Mouse (Mus musculus) neural tube, embryonic 12.5 days (tissue): ENCODE measurements at regions not wholly inside any gene's neighbourhood (a gene's known extent, or its start where the extent isn't known, plus 50 kb on each side); places are given as distances from the start of the nearest gene placed in this dataset.

ENCODE experiments used
- ATAC-seq: fragments of 200-750 bp; cut with Nextera tagmentation; 2 replicates; pipeline ENCODE4 v1.8.0; 2017; ENCODE audit warnings: low read depth, mild to moderate bottlenecking, moderate TSS enrichment, moderate library complexity; ENCODE audit not compliant: low FRiP score
- H3K27ac ChIP-seq: fragments of 300-500 bp; sonication (generic); 2 replicates; pipeline ENCODE4 v1.5.1; 2016
- H3K27me3 ChIP-seq: fragments of 300-500 bp; sonication (generic); replicated peaks from 2 replicates; pipeline ENCODE4 v1.6.1; 2016; ENCODE audit warnings: mild to moderate bottlenecking
- H3K36me3 ChIP-seq: fragments of 300-500 bp; sonication (generic); 2 replicates; pipeline ENCODE4 v1.6.1; 2016; ENCODE audit warnings: mild to moderate bottlenecking
- H3K4me1 ChIP-seq: fragments of 300-500 bp; sonication (generic); 2 replicates; pipeline ENCODE4 v1.6.1; 2016
- H3K4me2 ChIP-seq: fragments of 300-500 bp; sonication (generic); replicated peaks from 2 replicates; pipeline ENCODE4 v1.6.1; 2016; ENCODE audit warnings: mild to moderate bottlenecking
- H3K4me3 ChIP-seq: fragments of 300-500 bp; sonication (generic); 2 replicates; pipeline ENCODE4 v1.5.1; 2016
- H3K9ac ChIP-seq: fragments of 300-500 bp; sonication (generic); 2 replicates; pipeline ENCODE4 v1.6.1; 2016; ENCODE audit warnings: mild to moderate bottlenecking
- H3K9me3 ChIP-seq: fragments of 300-500 bp; sonication (generic); 2 replicates; pipeline ENCODE4 v1.6.1; 2016; ENCODE audit warnings: mild to moderate bottlenecking
- WGBS: fragments of 180-500 bp; shearing (Covaris S2); methylation state at CpG from one replicate; pipeline ENCODE4 v1.1.7; 2016; 5-methylcytosine and 5-hydroxymethylcytosine counted together

DNA sequence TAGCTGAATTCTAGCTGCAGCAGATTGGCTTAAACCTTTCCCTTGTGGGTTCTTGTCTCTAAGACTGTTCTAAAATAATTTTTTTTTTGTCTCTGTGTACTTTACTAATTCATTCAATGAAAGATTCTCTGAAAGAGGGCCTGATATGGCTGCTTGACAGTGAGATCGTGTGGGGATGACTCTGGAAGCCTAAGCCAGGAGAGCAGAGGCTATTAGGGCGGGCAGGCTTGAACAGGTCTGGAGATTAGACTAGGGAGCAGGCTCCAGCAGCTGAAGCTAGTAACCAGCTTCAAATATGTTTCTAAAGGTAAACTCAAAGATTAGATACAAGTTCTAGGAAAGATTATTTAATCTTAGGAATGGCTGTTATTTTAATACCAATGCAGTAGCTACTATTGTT is 491.9 kb downstream of the Plcl1 start:
- Histone ChIP-seq H3K9ac (no peak overlapping the region), H3K27me3 (no peaks in the 10 kb centered on the region), H3K4me2 (no peak overlapping the region), H3K9me3 (no peaks in the 10 kb centered on the region), H3K36me3 (no peaks in the 10 kb centered on the region), H3K27ac (no peak overlapping the region), H3K4me3 (no peak overlapping the region), H3K4me1 (no peaks in the 10 kb centered on the region)
- WGBS, result 78% methylated on average over 2 of the region's 2 CpGs
- ATAC-seq, result no peak

- H3K4me3 ChIP-seq, result no peak overlapping the region
- no peak overlapping the region for H3K27ac ChIP-seq
- no peaks in the 10 kb centered on the region for H3K27me3 ChIP-seq
- H3K9ac ChIP-seq, result no peak overlapping the region
- H3K4me1 ChIP-seq, result no peaks in the 10 kb centered on the region
- no peaks in the 10 kb centered on the region for H3K9me3 ChIP-seq
- ATAC-seq, result no peak
- WGBS, result 52% methylated on average over 3 of the region's 3 CpGs
- H3K36me3 ChIP-seq, result no peaks in the 10 kb centered on the region
- no peak overlapping the region for H3K4me2 ChIP-seq
Measured at GRCm38 (mm10) chr1:55898031-55898430, 492.3 kb downstream of the Plcl1 start.

- 89% methylated on average over 3 of the region's 3 CpGs for WGBS
- no peaks in the 10 kb centered on the region for H3K36me3 ChIP-seq
- H3K4me2 ChIP-seq, result no peak overlapping the region
- no peak overlapping the region for H3K9ac ChIP-seq
- no peak overlapping the region for H3K27ac ChIP-seq
- H3K9me3 ChIP-seq, result no peaks in the 10 kb centered on the region
- no peaks in the 10 kb centered on the region for H3K27me3 ChIP-seq
- H3K4me1 ChIP-seq, result no peaks in the 10 kb centered on the region
- ATAC-seq, result no peak
- no peak overlapping the region for H3K4me3 ChIP-seq
Measured at GRCm38 (mm10) chr1:55900033-55900432, 494.3 kb downstream of the Plcl1 start.

DNA sequence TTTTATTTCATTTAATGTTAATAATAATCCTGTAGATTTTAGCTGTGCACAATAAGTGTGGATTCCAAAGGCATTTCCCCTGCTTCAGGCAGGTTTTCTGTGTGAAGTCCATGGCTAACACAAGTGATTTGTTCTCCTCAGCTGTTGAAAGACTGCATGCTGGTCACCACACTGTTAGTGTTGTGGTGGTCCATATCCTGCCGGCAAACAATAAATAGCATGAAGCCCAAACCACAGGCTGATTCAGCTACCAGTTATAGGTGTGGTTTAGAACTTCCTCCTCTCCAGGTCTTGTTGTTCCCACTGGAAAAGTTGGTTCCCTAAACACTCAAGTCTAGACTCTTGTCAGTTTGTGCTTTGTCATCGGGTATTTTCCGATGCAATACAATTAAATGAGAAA is 497.5 kb downstream of the Plcl1 start:
- Histone ChIP-seq H3K27me3 (no peaks in the 10 kb centered on the region), H3K9ac (no peak overlapping the region), H3K9me3 (no peaks in the 10 kb centered on the region), H3K4me3 (no peak overlapping the region), H3K4me2 (no peak overlapping the region), H3K36me3 (no peaks in the 10 kb centered on the region), H3K4me1 (no peaks in the 10 kb centered on the region), H3K27ac (no peak overlapping the region)
- 89% methylated on average over 3 of the region's 3 CpGs for WGBS
- ATAC-seq, result no peak

GRCm38 (mm10) chr1:55904571-55904970 is 498.9 kb downstream of the Plcl1 start:
- Histone ChIP-seq H3K36me3 (no peaks in the 10 kb centered on the region), H3K27ac (no peak overlapping the region), H3K9me3 (no peaks in the 10 kb centered on the region), H3K4me2 (no peak overlapping the region), H3K27me3 (no peaks in the 10 kb centered on the region), H3K4me1 (no peaks in the 10 kb centered on the region), H3K9ac (no peak overlapping the region), H3K4me3 (no peak overlapping the region)
- no peak for ATAC-seq
- WGBS, result 86% methylated on average over 2 of the region's 2 CpGs

- H3K27ac ChIP-seq, result no peak overlapping the region
- no peaks in the 10 kb centered on the region for H3K4me1 ChIP-seq
- no peaks in the 10 kb centered on the region for H3K36me3 ChIP-seq
- ATAC-seq, result no peak
- WGBS, result 95% methylated on average over 4 of the region's 4 CpGs
- H3K4me2 ChIP-seq, result no peak overlapping the region
- H3K4me3 ChIP-seq, result no peak overlapping the region
- no peak overlapping the region for H3K9ac ChIP-seq
- H3K9me3 ChIP-seq, result no peaks in the 10 kb centered on the region
- no peaks in the 10 kb centered on the region for H3K27me3 ChIP-seq
Measured at GRCm38 (mm10) chr1:55905232-55905631, 499.5 kb downstream of the Plcl1 start.

DNA sequence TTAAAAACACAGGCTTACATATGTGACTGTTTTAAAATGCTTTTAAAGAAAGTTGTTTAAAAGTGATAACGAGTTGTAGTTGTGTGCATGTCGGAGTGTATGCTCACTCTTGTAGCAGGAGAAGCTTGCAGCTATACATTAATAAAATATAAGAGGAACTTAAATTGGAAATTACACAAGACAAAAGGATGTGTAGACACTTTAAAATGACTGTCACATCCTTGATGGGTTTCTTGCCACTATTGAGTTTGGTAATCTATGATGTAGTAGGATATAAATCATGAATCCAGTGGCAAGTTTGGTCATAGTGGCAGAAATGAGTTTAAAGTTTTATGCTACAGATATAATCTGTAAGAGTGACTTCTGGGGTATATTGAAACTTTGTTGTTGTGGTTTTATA is 504.3 kb downstream of the Plcl1 start:
- 93% methylated on average over 2 of the region's 2 CpGs for WGBS

DNA sequence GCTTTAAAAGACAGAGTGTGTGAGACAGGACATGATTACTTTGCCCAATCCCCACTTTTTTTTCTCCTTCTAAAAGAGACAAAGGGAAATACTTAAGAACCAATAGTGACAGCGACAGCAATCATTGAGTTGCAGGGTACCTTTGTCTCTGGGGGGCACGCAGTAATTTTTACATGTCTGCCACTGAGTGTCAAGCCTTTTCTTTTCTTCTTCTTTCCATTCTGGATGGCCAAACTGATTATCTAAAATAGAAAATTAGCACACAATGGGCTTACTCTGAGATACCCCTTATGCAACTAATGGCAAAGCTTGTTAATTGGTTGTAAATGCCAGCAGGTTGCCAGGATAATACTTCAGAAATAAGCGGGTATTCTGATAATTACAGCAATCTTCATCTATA is 508.6 kb downstream of the Plcl1 start:
- Histone ChIP-seq H3K36me3 (no peaks in the 10 kb centered on the region), H3K9me3 (no peaks in the 10 kb centered on the region), H3K27me3 (no peaks in the 10 kb centered on the region), H3K4me2 (no peak overlapping the region), H3K27ac (no peak overlapping the region), H3K9ac (no peak overlapping the region), H3K4me1 (no peaks in the 10 kb centered on the region), H3K4me3 (no peak overlapping the region)
- WGBS, result 40% methylated on average over 3 of the region's 3 CpGs
- no peak for ATAC-seq

More for the DNA sequence above, 504.3 kb downstream of the Plcl1 start:
- no peak for ATAC-seq
- H3K27ac ChIP-seq, result no peak overlapping the region
- H3K4me1 ChIP-seq, result no peaks in the 10 kb centered on the region
- H3K27me3 ChIP-seq, result no peaks in the 10 kb centered on the region
- H3K4me3 ChIP-seq, result no peak overlapping the region
- H3K9me3 ChIP-seq, result no peaks in the 10 kb centered on the region
- no peaks in the 10 kb centered on the region for H3K36me3 ChIP-seq
- no peak overlapping the region for H3K4me2 ChIP-seq
- H3K9ac ChIP-seq, result no peak overlapping the region

- no peak overlapping the region for H3K27ac ChIP-seq
- H3K9me3 ChIP-seq, result no peaks in the 10 kb centered on the region
- WGBS, result 61% methylated on average over 11 of the region's 11 CpGs
- no peaks in the 10 kb centered on the region for H3K27me3 ChIP-seq
- no peak overlapping the region for H3K4me3 ChIP-seq
- no peak overlapping the region for H3K4me2 ChIP-seq
- ATAC-seq, result no peak
- H3K36me3 ChIP-seq, result no peaks in the 10 kb centered on the region
- H3K9ac ChIP-seq, result no peak overlapping the region
- no peaks in the 10 kb centered on the region for H3K4me1 ChIP-seq
Measured at GRCm38 (mm10) chr1:55915940-55916339, 510.2 kb downstream of the Plcl1 start.

- H3K4me3 ChIP-seq, result no peak overlapping the region
- H3K36me3 ChIP-seq, result no peaks in the 10 kb centered on the region
- ATAC-seq, result no peak
- H3K4me2 ChIP-seq, result no peak overlapping the region
- H3K27ac ChIP-seq, result no peak overlapping the region
- H3K9ac ChIP-seq, result no peak overlapping the region
- H3K4me1 ChIP-seq, result no peaks in the 10 kb centered on the region
- H3K9me3 ChIP-seq, result no peaks in the 10 kb centered on the region
- H3K27me3 ChIP-seq, result no peaks in the 10 kb centered on the region
Measured at GRCm38 (mm10) chr1:55919516-55919915, 513.8 kb downstream of the Plcl1 start.

GRCm38 (mm10) chr1:55946786-55947549 is 541.2 kb downstream of the Plcl1 start:
- H3K9me3 ChIP-seq, result no peaks in the 10 kb centered on the region
- no peak overlapping the region for H3K9ac ChIP-seq
- no peak overlapping the region for H3K4me2 ChIP-seq
- H3K27me3 ChIP-seq, result no peaks in the 10 kb centered on the region
- H3K36me3 ChIP-seq, result no peaks in the 10 kb centered on the region
- no peak for ATAC-seq
- H3K4me1 ChIP-seq, result no peaks in the 10 kb centered on the region
- WGBS, result 68% methylated on average over 3 of the region's 3 CpGs
- no peak overlapping the region for H3K4me3 ChIP-seq
- no peak overlapping the region for H3K27ac ChIP-seq

GRCm38 (mm10) chr1:55947618-55948283 is 542.0 kb downstream of the Plcl1 start:
- no peaks in the 10 kb centered on the region for H3K27me3 ChIP-seq
- no peak for ATAC-seq
- no peaks in the 10 kb centered on the region for H3K9me3 ChIP-seq
- WGBS, result 69% methylated on average over 5 of the region's 5 CpGs
- H3K9ac ChIP-seq, result no peak overlapping the region
- no peak overlapping the region for H3K4me2 ChIP-seq
- no peaks in the 10 kb centered on the region for H3K36me3 ChIP-seq
- no peak overlapping the region for H3K27ac ChIP-seq
- H3K4me3 ChIP-seq, result no peak overlapping the region
- no peaks in the 10 kb centered on the region for H3K4me1 ChIP-seq

DNA sequence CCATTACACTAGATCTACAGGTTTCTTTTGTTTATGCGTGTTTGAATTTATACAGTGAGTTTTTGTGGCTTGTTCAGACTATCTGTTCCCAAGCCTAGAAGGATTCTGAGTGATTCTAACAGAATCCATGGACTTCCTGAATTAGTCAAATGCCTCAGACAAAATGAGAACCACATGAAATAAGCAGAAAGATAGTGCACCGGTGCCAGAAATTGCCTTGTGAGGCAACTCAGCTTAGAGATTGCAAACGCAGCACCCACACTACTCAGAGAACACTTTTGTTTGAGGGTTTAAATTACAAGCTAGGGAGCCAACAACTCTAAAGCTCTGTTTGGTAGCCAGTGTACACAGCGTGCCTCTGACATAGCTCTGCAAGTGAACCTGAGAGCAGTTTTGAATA is 543.9 kb downstream of the Plcl1 start:
- H3K9ac ChIP-seq, result no peak overlapping the region
- no peak overlapping the region for H3K27ac ChIP-seq
- no peak for ATAC-seq
- H3K27me3 ChIP-seq, result no peaks in the 10 kb centered on the region
- H3K4me1 ChIP-seq, result no peaks in the 10 kb centered on the region
- H3K9me3 ChIP-seq, result no peaks in the 10 kb centered on the region
- H3K4me3 ChIP-seq, result no peak overlapping the region
- H3K36me3 ChIP-seq, result no peaks in the 10 kb centered on the region
- WGBS, result 90% methylated on average over 4 of the region's 4 CpGs
- no peak overlapping the region for H3K4me2 ChIP-seq
